Mouse (Mus musculus) intestine, embryonic 15.5 days (tissue): Measurements from ENCODE around the gene Cyp46a1. TPM values are rescaled to one million over a fixed set of nuclear protein-coding genes. Genes with fewer than 3 reads are reported as not detected.

Experiments
- ATAC-seq: fragments of 200-750 bp; cut with Nextera tagmentation; 2 replicates; pipeline ENCODE4 v1.8.0; 2017; ENCODE audit warnings: moderate TSS enrichment, moderate library complexity
- H3K27ac ChIP-seq: fragments of 300-500 bp; sonication (generic); 2 replicates; pipeline ENCODE4 v1.5.1; 2015; ENCODE audit warnings: mild to moderate bottlenecking, inconsistent platforms
- H3K27me3 ChIP-seq: fragments of 300-500 bp; sonication (generic); replicated peaks from 2 replicates; pipeline ENCODE4 v1.6.1; 2015; ENCODE audit warnings: inconsistent platforms
- H3K36me3 ChIP-seq: fragments of 300-500 bp; sonication (generic); 2 replicates; pipeline ENCODE4 v1.6.1; 2015; ENCODE audit warnings: inconsistent platforms
- H3K4me1 ChIP-seq: fragments of 300-500 bp; sonication (generic); replicated peaks from 2 replicates; pipeline ENCODE4 v1.6.1; 2015; ENCODE audit warnings: inconsistent platforms
- H3K4me2 ChIP-seq: fragments of 300-500 bp; sonication (generic); replicated peaks from 2 replicates; pipeline ENCODE4 v1.6.1; 2015; ENCODE audit warnings: mild to moderate bottlenecking, inconsistent platforms
- H3K4me3 ChIP-seq: fragments of 300-500 bp; sonication (generic); replicated peaks from 2 replicates; pipeline ENCODE4 v1.5.1; 2015; ENCODE audit warnings: inconsistent platforms
- H3K9ac ChIP-seq: fragments of 300-500 bp; sonication (generic); 2 replicates; pipeline ENCODE4 v1.6.1; 2015; ENCODE audit warnings: inconsistent platforms
- H3K9me3 ChIP-seq: fragments of 300-500 bp; sonication (generic); 2 replicates; pipeline ENCODE4 v1.6.1; 2016; ENCODE audit warnings: inconsistent platforms
- WGBS: fragments of 180-500 bp; shearing (Covaris S2); methylation state at CpG from one replicate; pipeline ENCODE4 v1.1.7; 2015; 5-methylcytosine and 5-hydroxymethylcytosine counted together
- polyA plus RNA-seq: library from polyadenylated mRNA; unstranded; fragments of >200 nt; fragmentation: Nextera tagmentation; extraction: Ambion mirVana; gene quantifications from 2 replicates; pipeline ENCODE4 v1.2.1, GENCODE M21; 2015

Cyp46a1 gene
- polyA plus RNA-seq, 1 experiment from 2014 or later = 5.4 TPM

GRCm38 (mm10) chr12:108303778-108304365 lies 30.3 kb upstream of the Cyp46a1 start:
- Histone ChIP-seq H3K9me3 (no peaks in the 10 kb centered on the region), H3K36me3 (no peaks in the 10 kb centered on the region), H3K9ac (no peak overlapping the region), H3K4me2 (no peak overlapping the region), H3K4me1 (peaks cover 6% of the 10 kb centered on the region), H3K27ac (0 out of 2 replicates have a peak overlapping the region, but pooled peaks have one; percentile 27), H3K4me3 (no peak overlapping the region), H3K27me3 (peaks cover 11% of the 10 kb centered on the region; the same call in 1 of the 2 replicates)
- 35% methylated on average over 6 of the region's 6 CpGs for WGBS
- ATAC-seq = no peak

GRCm38 (mm10) chr12:108305172-108305571 lies 29.0 kb upstream of the Cyp46a1 start:
- no peak for ATAC-seq
- Histone ChIP-seq H3K4me1 (peaks cover 6% of the 10 kb centered on the region), H3K27me3 (peaks cover 11% of the 10 kb centered on the region; the same call in 1 of the 2 replicates), H3K9ac (peak overlapping the region; percentile 70; the same call in 1 of the 2 replicates), H3K4me2 (peak overlapping the region; percentile 94; the same call in 1 of the 2 replicates), H3K9me3 (no peaks in the 10 kb centered on the region), H3K36me3 (no peaks in the 10 kb centered on the region), H3K4me3 (no peak overlapping the region), H3K27ac (no peak overlapping the region)
- 69% methylated on average over 8 of the region's 8 CpGs for WGBS

DNA sequence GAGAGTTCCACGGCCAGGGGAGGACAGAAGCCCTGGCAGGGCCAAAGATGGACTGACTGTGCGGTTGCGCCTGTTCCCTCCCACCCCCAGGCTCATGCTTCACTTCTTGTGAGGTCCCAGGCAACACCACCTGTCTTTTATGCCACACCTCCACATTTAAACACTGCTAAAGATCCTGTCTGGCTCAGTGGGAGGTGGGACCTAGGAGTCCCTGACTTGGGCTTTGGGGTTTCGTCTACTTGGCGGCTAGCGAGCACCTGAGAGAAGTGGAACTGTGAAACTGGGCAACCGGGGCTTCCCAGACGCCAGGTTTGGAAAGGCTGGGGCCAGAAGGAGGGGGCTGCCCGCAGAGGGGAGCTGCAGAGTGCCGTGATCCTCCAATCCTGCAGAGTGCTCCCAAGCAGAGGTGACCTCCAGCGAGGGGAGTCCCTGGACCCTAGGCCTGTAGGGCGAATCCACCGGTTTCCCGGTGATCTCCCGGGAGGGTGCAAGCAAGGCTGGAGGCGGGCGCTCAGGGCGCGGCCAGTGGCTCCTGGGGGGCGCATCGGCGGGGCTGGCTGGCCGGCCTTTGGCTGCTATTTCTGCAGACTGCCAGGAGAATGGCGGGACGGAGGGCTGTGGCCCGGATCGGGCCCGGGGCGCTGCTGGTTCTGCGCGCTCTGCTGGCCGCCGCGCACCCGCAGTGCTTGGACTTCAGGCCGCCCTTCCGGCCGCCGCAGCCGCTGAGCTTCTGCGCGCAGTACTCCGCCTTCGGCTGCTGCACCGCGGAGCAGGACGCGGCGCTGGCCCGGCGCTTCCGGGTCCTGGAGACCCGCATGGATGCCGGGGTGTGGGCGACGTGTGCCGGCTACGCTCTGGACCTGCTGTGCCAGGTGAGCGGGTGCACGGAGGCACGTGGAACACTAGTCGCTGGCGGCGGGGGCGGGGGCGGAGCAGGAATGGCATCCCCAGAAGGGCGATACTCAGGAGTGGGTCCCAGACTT lies 28.1 kb upstream of the Cyp46a1 start, which contains the start of gene Hhipl1:
Hhipl1 (plus strand) TSS at position 459 of the 983 bp plus-strand sequence.
- Histone ChIP-seq H3K4me2 (peak within 1 kb of the TSS; percentile 94), H3K27me3 (peaks cover 11% of the 10 kb centered on the region; the same call in 1 of the 2 replicates), H3K27ac (no peak within 1 kb of the TSS), H3K9me3 (no peaks in the 10 kb centered on the region), H3K36me3 (no peaks in the 10 kb centered on the region), H3K4me3 (peak within 1 kb of the TSS; percentile 52), H3K4me1 (peaks cover 6% of the 10 kb centered on the region), H3K9ac (peak within 1 kb of the TSS; percentile 70)
- ATAC-seq = peak; percentile 80
- WGBS = 3% methylated on average over 66 of the region's 67 CpGs

GRCm38 (mm10) chr12:108307553-108307952 lies 26.6 kb upstream of the Cyp46a1 start:
- no peak overlapping the region for H3K4me3 ChIP-seq
- peaks cover 6% of the 10 kb centered on the region for H3K4me1 ChIP-seq
- H3K9ac ChIP-seq = no peak overlapping the region
- H3K27ac ChIP-seq = no peak overlapping the region
- WGBS = 28% methylated on average over 14 of the region's 14 CpGs
- H3K27me3 ChIP-seq = peaks cover 11% of the 10 kb centered on the region; the same call in 1 of the 2 replicates
- peak; percentile 34; the same call in 1 of the 2 replicates for ATAC-seq
- H3K4me2 ChIP-seq = peak overlapping the region; percentile 22; the same call in 1 of the 2 replicates
- H3K36me3 ChIP-seq = no peaks in the 10 kb centered on the region
- no peaks in the 10 kb centered on the region for H3K9me3 ChIP-seq

- Histone ChIP-seq H3K4me2 (no peak overlapping the region), H3K36me3 (no peaks in the 10 kb centered on the region), H3K27ac (no peak overlapping the region), H3K9ac (no peak overlapping the region), H3K27me3 (peaks cover 11% of the 10 kb centered on the region; the same call in 1 of the 2 replicates), H3K4me1 (peaks cover 6% of the 10 kb centered on the region), H3K9me3 (no peaks in the 10 kb centered on the region), H3K4me3 (no peak overlapping the region)
- 88% methylated on average over 16 of the region's 16 CpGs for WGBS
- ATAC-seq = no peak
Measured at GRCm38 (mm10) chr12:108308363-108308856, 25.8 kb upstream of the Cyp46a1 start.

- WGBS = 55% methylated on average over 6 of the region's 8 CpGs
Measured at GRCm38 (mm10) chr12:108309116-108309794, 24.9 kb upstream of the Cyp46a1 start.

DNA sequence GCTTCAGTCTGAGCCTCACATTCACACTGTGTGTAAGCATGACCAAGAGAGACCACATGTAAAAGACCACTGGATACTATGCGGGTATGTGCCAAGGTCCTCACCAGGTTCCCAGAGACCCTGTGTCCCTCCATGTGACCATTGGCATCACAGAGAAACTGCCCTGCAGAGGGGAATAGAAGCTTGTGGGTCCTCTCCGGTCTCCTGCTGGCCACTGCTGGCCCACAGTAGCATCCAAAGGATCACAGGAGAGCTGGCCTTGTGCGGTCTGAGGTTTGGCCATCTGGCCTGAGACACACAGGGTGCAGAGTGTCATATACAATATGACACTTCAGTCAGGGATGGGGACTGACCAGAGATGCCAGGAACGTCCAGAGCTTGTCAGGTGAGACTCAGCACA lies 24.1 kb upstream of the Cyp46a1 start:
- 81% methylated on average over 4 of the region's 4 CpGs for WGBS
- no peak for ATAC-seq
- Histone ChIP-seq H3K27me3 (peaks cover 11% of the 10 kb centered on the region; the same call in 1 of the 2 replicates), H3K4me2 (no peak overlapping the region), H3K9me3 (no peaks in the 10 kb centered on the region), H3K27ac (no peak overlapping the region), H3K36me3 (no peaks in the 10 kb centered on the region), H3K9ac (no peak overlapping the region), H3K4me1 (peaks cover 6% of the 10 kb centered on the region), H3K4me3 (no peak overlapping the region)

More at GRCm38 (mm10) chr12:108309116-108309794, 24.9 kb upstream of the Cyp46a1 start:
- Histone ChIP-seq H3K36me3 (no peaks in the 10 kb centered on the region), H3K4me2 (no peak overlapping the region), H3K27ac (no peak overlapping the region), H3K4me1 (peaks cover 6% of the 10 kb centered on the region), H3K4me3 (no peak overlapping the region), H3K9me3 (no peaks in the 10 kb centered on the region), H3K27me3 (peaks cover 11% of the 10 kb centered on the region; the same call in 1 of the 2 replicates), H3K9ac (no peak overlapping the region)
- ATAC-seq = no peak

DNA sequence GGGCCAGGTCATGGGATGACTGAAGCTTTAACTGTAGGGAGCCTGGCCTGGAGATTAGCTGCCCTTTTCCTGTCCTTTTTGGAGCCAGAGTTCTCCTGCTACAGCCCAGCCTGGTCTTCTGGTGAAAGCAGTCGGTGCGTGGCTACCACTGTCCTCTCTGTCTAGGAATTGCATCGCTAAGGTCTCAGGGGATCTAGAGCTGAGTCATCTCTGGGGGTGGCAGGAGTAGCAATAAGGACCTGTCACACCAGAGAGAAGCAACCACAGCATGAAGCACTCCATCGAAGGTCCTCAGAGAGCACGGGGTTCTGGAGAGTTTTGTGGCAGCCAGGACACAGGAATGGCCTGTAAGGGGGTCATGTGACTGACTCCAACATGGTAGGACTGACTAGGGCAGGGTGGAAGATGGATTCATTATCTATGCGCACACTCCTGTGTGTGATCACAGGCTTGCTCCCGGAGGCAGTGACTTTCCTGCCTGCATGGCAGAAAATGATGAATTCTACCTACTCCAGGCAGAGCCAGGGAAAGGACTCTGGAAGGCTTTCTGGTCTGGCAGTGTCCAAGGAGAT lies 23.6 kb upstream of the Cyp46a1 start:
- WGBS = 72% methylated on average over 7 of the region's 7 CpGs

GRCm38 (mm10) chr12:108311741-108312290 lies 22.4 kb upstream of the Cyp46a1 start:
- no peaks in the 10 kb centered on the region for H3K9me3 ChIP-seq
- no peaks in the 10 kb centered on the region; the same call in 1 of the 2 replicates for H3K4me1 ChIP-seq
- no peak overlapping the region for H3K4me3 ChIP-seq
- H3K27ac ChIP-seq = no peak overlapping the region
- H3K27me3 ChIP-seq = peaks cover 5% of the 10 kb centered on the region
- H3K4me2 ChIP-seq = no peak overlapping the region
- no peak overlapping the region for H3K9ac ChIP-seq
- ATAC-seq = no peak
- 91% methylated on average over 27 of the region's 27 CpGs for WGBS
- H3K36me3 ChIP-seq = no peaks in the 10 kb centered on the region

More for the DNA sequence above, 23.6 kb upstream of the Cyp46a1 start:
- ATAC-seq = no peak
- Histone ChIP-seq H3K36me3 (no peaks in the 10 kb centered on the region), H3K4me3 (no peak overlapping the region), H3K27me3 (peaks cover 6% of the 10 kb centered on the region; the same call in 1 of the 2 replicates), H3K4me1 (peaks cover 6% of the 10 kb centered on the region), H3K27ac (no peak overlapping the region), H3K9ac (no peak overlapping the region), H3K9me3 (no peaks in the 10 kb centered on the region), H3K4me2 (no peak overlapping the region)

DNA sequence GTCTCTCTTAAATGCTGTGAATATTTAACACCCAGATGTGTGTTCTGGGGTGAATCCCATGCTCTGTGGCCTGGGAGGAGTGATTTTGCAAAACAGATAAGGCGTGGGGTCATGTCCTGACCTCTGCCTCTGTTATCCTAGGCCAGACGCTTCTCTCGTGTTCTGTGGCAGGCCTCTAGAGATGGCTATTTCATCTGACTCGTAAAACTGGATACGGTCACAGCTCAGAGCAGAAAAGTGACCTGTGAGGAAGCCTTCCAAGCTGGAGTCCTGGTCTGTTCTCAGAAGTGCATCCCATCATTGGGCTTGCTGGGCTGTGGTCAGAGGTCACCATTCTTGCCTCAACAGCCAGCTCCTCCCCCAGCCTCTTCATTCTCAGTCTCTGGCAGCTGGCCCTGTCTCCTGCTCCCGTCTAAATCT lies 21.7 kb upstream of the Cyp46a1 start:
- Histone ChIP-seq H3K27ac (no peak overlapping the region), H3K9me3 (no peaks in the 10 kb centered on the region), H3K4me3 (no peak overlapping the region), H3K4me1 (no peaks in the 10 kb centered on the region; the same call in 1 of the 2 replicates), H3K36me3 (no peaks in the 10 kb centered on the region), H3K4me2 (no peak overlapping the region), H3K9ac (no peak overlapping the region), H3K27me3 (peaks cover 11% of the 10 kb centered on the region)
- 38% methylated on average over 6 of the region's 6 CpGs for WGBS
- no peak for ATAC-seq

GRCm38 (mm10) chr12:108313244-108313772 lies 20.9 kb upstream of the Cyp46a1 start:
- Histone ChIP-seq H3K36me3 (no peaks in the 10 kb centered on the region), H3K27ac (no peak overlapping the region), H3K9me3 (no peaks in the 10 kb centered on the region), H3K9ac (no peak overlapping the region), H3K4me1 (peaks cover 2% of the 10 kb centered on the region), H3K4me2 (no peak overlapping the region), H3K27me3 (peaks cover 20% of the 10 kb centered on the region), H3K4me3 (no peak overlapping the region)
- ATAC-seq = no peak
- 92% methylated on average over 1 of the region's 1 CpGs for WGBS
